Mouse (Mus musculus) T-cell, adult 2 months (primary cell): ENCODE results near the gene Plppr2.
A peak's percentile ranks its signal among the peaks of the same experiment; 100 is the strongest.

Experiments used
- DNase-seq: peaks from one replicate; pipeline ENCODE4 v3.0.0; 2022; ENCODE audit warnings: low spot score

The Plppr2 gene

GRCm38 (mm10) chr9:21961366-21961980 lies 24.6 kb downstream of the Plppr2 start:
- DNase-seq: no peak

GRCm38 (mm10) chr9:21962010-21962409 lies 25.2 kb downstream of the Plppr2 start:
- DNase-seq: no peak

GRCm38 (mm10) chr9:21962416-21963059 lies 25.7 kb downstream of the Plppr2 start:
- peak; percentile 62 for DNase-seq

GRCm38 (mm10) chr9:21963417-21963816 lies 26.6 kb downstream of the Plppr2 start, which contains the start of gene Epor:
Gene Epor, minus strand, starts transcription at chr9:21963506.
- no peak for DNase-seq

GRCm38 (mm10) chr9:21968883-21969282 lies 32.0 kb downstream of the Plppr2 start:
- no peak for DNase-seq

- no peak for DNase-seq
Observed at GRCm38 (mm10) chr9:21969304-21969703, 32.5 kb downstream of the Plppr2 start.

GRCm38 (mm10) chr9:21976626-21977175 lies 39.9 kb downstream of the Plppr2 start:
- DNase-seq: no peak

GRCm38 (mm10) chr9:21977331-21977730 lies 40.5 kb downstream of the Plppr2 start:
- DNase-seq: no peak

- DNase-seq: peak; percentile 40
Observed at GRCm38 (mm10) chr9:21977972-21978371, 41.1 kb downstream of the Plppr2 start.

GRCm38 (mm10) chr9:21978398-21979128 lies 41.7 kb downstream of the Plppr2 start:
- DNase-seq: no peak

GRCm38 (mm10) chr9:21983911-21984310 lies 47.1 kb downstream of the Plppr2 start:
- DNase-seq: no peak

GRCm38 (mm10) chr9:21987592-21988342 lies 50.9 kb downstream of the Plppr2 start:
- no peak for DNase-seq

GRCm38 (mm10) chr9:21988421-21989101 lies 51.7 kb downstream of the Plppr2 start:
- no peak for DNase-seq

GRCm38 (mm10) chr9:21989230-21990110 lies 52.6 kb downstream of the Plppr2 start, which contains the start of gene Rgl3:
Gene Rgl3, minus strand, starts transcription at chr9:21989446.
- DNase-seq: no peak

GRCm38 (mm10) chr9:21992227-21992626 lies 55.4 kb downstream of the Plppr2 start:
- DNase-seq: no peak

GRCm38 (mm10) chr9:21996178-21996867 lies 59.5 kb downstream of the Plppr2 start:
- no peak for DNase-seq
